Mouse (Mus musculus) heart, postnatal 0 days (tissue): ENCODE results near the gene Ldb1. TPM values are rescaled to one million over a fixed set of nuclear protein-coding genes. Genes with fewer than 3 reads are reported as not detected.
A peak's percentile ranks its signal among the peaks of the same experiment; 100 is the strongest.

Experiments used
- ATAC-seq: fragments of 200-750 bp; cut with Nextera tagmentation; 2 replicates; pipeline ENCODE4 v1.8.0; 2017; ENCODE audit warnings: low read depth, moderate number of reproducible peaks, moderate library complexity; ENCODE audit not compliant: insufficient read depth
- DNase-seq: peaks from one replicate; pipeline ENCODE4 v3.0.0-alpha.2; 2016; ENCODE audit warnings: low spot score
- H3K27ac ChIP-seq: fragments of 300-500 bp; sonication (generic); 2 replicates; pipeline ENCODE4 v1.5.1; 2014; ENCODE audit warnings: low read depth, mild to moderate bottlenecking
- H3K27me3 ChIP-seq: fragments of 300-500 bp; sonication (generic); 2 replicates; pipeline ENCODE4 v1.6.1; 2014; ENCODE audit warnings: low read length, mixed read lengths; ENCODE audit not compliant: control insufficient read depth, insufficient read depth
- H3K36me3 ChIP-seq: fragments of 300-500 bp; sonication (generic); replicated peaks from 2 replicates; pipeline ENCODE4 v1.6.1; 2014; ENCODE audit warnings: low read length, mixed read lengths; ENCODE audit not compliant: control insufficient read depth, insufficient read depth
- H3K4me1 ChIP-seq: fragments of 300-500 bp; sonication (generic); 2 replicates; pipeline ENCODE4 v1.6.1; 2014; ENCODE audit warnings: antibody characterized with exemption; ENCODE audit not compliant: control insufficient read depth, insufficient read depth
- H3K4me2 ChIP-seq: fragments of 300-500 bp; sonication (generic); 2 replicates; pipeline ENCODE4 v1.6.1; 2014; ENCODE audit warnings: low read depth, mild to moderate bottlenecking, low read length, moderate library complexity
- H3K4me3 ChIP-seq: fragments of 300-500 bp; sonication (generic); 2 replicates; pipeline ENCODE4 v1.5.1; 2014; ENCODE audit warnings: low read depth, low read length
- H3K9ac ChIP-seq: fragments of 300-500 bp; sonication (generic); replicated peaks from 2 replicates; pipeline ENCODE4 v1.6.1; 2014; ENCODE audit warnings: low read depth, low read length, mixed read lengths
- H3K9me3 ChIP-seq: fragments of 300-500 bp; sonication (generic); replicated peaks from 2 replicates; pipeline ENCODE4 v1.6.1; 2016; ENCODE audit warnings: low read length; ENCODE audit not compliant: control insufficient read depth
- CTCF ChIP-seq: IDR thresholded peaks from 2 replicates; pipeline ENCODE4 v1.5.1; 2016; ENCODE audit warnings: antibody characterized with exemption, control low read depth, low read depth
- EP300 ChIP-seq: IDR thresholded peaks from 2 replicates; pipeline ENCODE4 v1.6.1; 2016; ENCODE audit warnings: antibody characterized with exemption, low read depth
- WGBS: fragments of 180-500 bp; shearing (Covaris S2); extraction: QIAGEN DNeasy Blood & Tissue Kit; methylation state at CpG from one replicate; pipeline ENCODE4 v1.1.7; 2014; 5-methylcytosine and 5-hydroxymethylcytosine counted together
- polyA plus RNA-seq: library from polyadenylated mRNA; unstranded; fragments of >200 nt; fragmentation: Nextera tagmentation; extraction: Ambion mirVana; gene quantifications from 2 replicates; pipeline ENCODE4 v1.2.1, GENCODE M21; 2015
- total RNA-seq: library from RNA; depleted of rRNA; stranded (reverse); fragments of >200 nt; gene quantifications from 2 replicates; pipeline ENCODE4 v1.2.3, GENCODE M21; 2014; ENCODE audit warnings: low replicate concordance

The Ldb1 gene
- total and polyA plus RNA-seq, 2 experiments from 2014 or later = 59.3 to 79.3 TPM

DNA sequence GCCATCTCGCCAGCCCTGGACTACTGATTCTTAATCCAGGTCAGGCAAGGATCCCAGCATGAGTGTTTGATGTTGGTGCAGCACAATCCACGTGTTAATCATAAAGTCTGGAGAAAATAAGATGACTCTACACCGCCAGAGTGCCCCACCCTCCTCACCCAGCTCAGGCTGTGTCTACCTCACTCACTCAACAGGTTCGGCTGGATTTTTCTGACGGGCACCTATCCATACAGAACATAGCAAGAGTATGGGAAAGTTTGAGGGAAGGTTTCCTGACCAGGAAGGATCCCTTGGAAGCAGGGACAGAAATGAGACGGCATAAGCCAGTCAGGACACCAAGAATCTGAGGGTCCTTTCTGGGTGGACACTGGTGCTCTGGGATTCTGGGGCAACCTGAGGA is 20.1 kb downstream of the Ldb1 start:
- no peaks in the 10 kb centered on the region for H3K9me3 ChIP-seq
- H3K27ac ChIP-seq = no peak overlapping the region
- TF ChIP-seq EP300 (no peak), CTCF (no peak)
- no peaks in the 10 kb centered on the region for H3K36me3 ChIP-seq
- H3K4me3 ChIP-seq = no peak overlapping the region
- ATAC-seq (no peak), DNase-seq (no peak)
- H3K4me2 ChIP-seq = no peak overlapping the region
- no peaks in the 10 kb centered on the region; the same call in 1 of the 2 replicates for H3K4me1 ChIP-seq
- H3K9ac ChIP-seq = no peak overlapping the region
- no peaks in the 10 kb centered on the region for H3K27me3 ChIP-seq
- 78% methylated on average over 6 of the region's 6 CpGs for WGBS

DNA sequence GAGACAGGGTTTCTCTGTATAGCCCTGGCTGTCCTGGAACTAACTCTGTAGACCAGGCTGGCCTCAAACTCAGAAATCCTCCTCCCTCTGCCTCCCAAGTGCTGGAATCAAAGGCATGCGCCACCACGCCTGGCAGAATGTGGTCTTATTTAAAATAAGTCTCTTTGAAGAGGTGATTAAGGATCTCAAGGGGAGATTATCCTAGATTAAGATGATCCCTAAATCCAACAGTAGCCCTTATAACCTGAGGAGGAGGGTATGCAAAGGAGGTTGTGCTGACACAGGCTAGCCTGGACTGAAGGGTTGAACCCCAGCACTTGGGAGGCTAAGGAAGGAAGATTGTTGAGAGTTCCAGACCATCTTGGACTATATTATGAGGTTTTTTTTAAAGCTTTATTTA is 29.0 kb downstream of the Ldb1 start:
- no peak for DNase-seq
- H3K9me3 ChIP-seq = no peaks in the 10 kb centered on the region
- 69% methylated on average over 2 of the region's 2 CpGs for WGBS
- no peaks in the 10 kb centered on the region for H3K36me3 ChIP-seq
- ATAC-seq = no peak
- no peaks in the 10 kb centered on the region for H3K27me3 ChIP-seq
- H3K4me3 ChIP-seq = no peak overlapping the region
- no peak overlapping the region for H3K9ac ChIP-seq
- no peak for TF ChIP-seq CTCF
- no peak for TF ChIP-seq EP300
- H3K27ac ChIP-seq = no peak overlapping the region
- no peak overlapping the region for H3K4me2 ChIP-seq
- no peaks in the 10 kb centered on the region for H3K4me1 ChIP-seq

DNA sequence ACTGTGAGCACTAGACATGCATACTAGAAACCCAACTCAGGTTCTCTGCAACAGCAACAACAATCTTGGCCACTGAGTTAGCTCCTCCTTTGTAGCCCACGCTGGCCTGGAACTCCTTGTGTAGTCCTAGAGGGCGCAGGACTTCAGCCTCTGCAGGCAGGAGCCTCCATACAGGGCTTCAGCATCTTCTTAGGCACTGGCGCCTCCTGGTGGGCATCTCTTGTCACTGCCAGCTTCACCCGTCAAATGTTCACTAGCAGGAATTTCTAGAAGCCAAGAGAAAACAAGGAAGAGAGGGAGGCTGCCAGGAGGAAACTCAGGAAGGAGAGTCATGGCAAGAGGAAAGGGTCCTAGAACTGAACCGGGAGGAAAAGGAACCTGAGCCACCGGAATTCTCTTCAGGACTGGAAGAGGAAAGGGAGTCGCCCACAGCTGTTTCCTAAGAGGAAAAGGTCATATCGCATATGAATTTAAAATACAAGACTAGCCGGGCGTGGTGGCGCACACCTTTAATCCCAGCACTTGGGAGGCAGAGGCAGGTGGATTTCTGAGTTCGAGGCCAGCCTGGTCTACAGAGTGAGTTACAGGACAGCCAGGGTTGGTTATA is 30.3 kb downstream of the Ldb1 start:
- peak; percentile 89 for ATAC-seq

DNA sequence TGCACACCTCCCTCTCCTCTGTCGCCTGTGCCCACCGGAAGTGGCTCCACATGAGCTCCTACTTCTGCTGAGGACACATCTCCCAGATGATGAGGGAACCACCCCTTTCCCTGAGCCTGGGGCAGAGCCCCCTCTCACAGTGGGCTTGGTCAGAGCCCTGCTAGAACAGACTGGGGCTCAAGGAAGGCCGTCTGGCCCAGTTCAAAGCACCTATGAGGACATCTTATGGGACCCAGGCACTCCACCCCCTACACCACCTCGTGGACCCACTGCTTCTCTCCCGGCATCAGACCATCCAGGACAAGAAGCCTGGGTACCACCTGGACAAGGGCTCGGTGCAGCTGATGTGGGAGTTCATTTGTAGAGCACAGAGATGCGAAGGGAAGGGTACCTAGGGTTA is 39.3 kb downstream of the Ldb1 start:
- DNase-seq = no peak
- WGBS = 72% methylated on average over 7 of the region's 7 CpGs
- Histone ChIP-seq H3K4me1 (peaks cover 11% of the 10 kb centered on the region), H3K9ac (no peak overlapping the region), H3K27ac (no peak overlapping the region), H3K4me2 (no peak overlapping the region), H3K36me3 (0 out of 2 replicates have a peak, but pooled peaks cover 7% of the 10 kb centered on the region), H3K27me3 (no peaks in the 10 kb centered on the region), H3K4me3 (no peak overlapping the region), H3K9me3 (no peaks in the 10 kb centered on the region)
- TF ChIP-seq EP300 (no peak), CTCF (no peak)
- ATAC-seq = no peak

More for the DNA sequence above, 30.3 kb downstream of the Ldb1 start:
- Histone ChIP-seq H3K9me3 (no peaks in the 10 kb centered on the region), H3K4me3 (no peak overlapping the region), H3K9ac (no peak overlapping the region), H3K4me2 (no peak overlapping the region), H3K36me3 (no peaks in the 10 kb centered on the region), H3K4me1 (no peaks in the 10 kb centered on the region), H3K27me3 (no peaks in the 10 kb centered on the region), H3K27ac (no peak overlapping the region)
- TF ChIP-seq CTCF = peak; percentile 96
- peak; percentile 66 for TF ChIP-seq EP300
- DNase-seq = peak; percentile 85
- 28% methylated on average over 12 of the region's 12 CpGs for WGBS

DNA sequence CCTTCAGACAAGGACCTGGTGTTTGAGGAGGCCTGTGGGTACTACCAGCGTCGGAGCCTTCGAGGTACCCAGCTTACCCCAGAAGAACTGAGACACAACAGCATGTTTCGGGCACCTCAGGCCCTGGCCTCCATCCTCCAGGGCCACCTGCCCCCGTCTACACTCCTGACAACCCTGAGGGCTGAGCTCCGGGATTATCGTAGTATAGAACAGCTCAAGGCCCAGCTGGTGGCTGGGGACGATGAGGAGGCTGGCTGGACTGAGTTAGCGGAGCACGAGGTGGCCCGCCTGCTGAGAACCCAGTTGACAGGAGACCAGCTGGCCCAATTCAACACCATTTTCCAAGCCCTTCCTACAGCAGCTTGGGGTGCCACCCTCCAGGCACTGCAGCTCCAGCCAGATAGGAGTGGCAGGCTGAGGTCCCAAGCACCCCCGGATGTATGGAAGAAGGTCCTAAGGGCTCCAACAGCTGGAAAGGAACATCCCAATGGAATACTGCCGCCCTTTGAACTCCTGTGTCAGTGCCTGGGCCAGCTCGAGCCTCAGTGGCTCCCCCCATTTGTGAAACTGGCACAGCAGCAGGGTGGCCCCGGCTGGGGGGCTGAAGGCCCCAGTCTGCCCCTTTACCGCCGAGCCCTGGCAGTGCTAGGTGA is 40.1 kb downstream of the Ldb1 start:
- ATAC-seq = no peak
- H3K4me3 ChIP-seq = no peak overlapping the region

More for the DNA sequence above, 40.1 kb downstream of the Ldb1 start:
- 83% methylated on average over 17 of the region's 17 CpGs for WGBS
- H3K9ac ChIP-seq = no peak overlapping the region
- 0 out of 2 replicates have a peak, but pooled peaks cover 7% of the 10 kb centered on the region for H3K36me3 ChIP-seq
- no peak for DNase-seq
- no peaks in the 10 kb centered on the region for H3K9me3 ChIP-seq
- H3K27me3 ChIP-seq = no peaks in the 10 kb centered on the region
- H3K4me1 ChIP-seq = peaks cover 11% of the 10 kb centered on the region
- H3K4me2 ChIP-seq = no peak overlapping the region; the same call in 1 of the 2 replicates
- TF ChIP-seq EP300 = no peak
- no peak for TF ChIP-seq CTCF
- H3K27ac ChIP-seq = no peak overlapping the region
